Mouse (Mus musculus): Measurements from ENCODE around the gene Itgb2. TPM values are rescaled to one million over a fixed set of nuclear protein-coding genes. Genes with fewer than 3 reads are reported as not detected.

The Itgb2 gene
- polyA plus RNA-seq, 1 experiment from 2014 or later, result 1.3 TPM

DNA sequence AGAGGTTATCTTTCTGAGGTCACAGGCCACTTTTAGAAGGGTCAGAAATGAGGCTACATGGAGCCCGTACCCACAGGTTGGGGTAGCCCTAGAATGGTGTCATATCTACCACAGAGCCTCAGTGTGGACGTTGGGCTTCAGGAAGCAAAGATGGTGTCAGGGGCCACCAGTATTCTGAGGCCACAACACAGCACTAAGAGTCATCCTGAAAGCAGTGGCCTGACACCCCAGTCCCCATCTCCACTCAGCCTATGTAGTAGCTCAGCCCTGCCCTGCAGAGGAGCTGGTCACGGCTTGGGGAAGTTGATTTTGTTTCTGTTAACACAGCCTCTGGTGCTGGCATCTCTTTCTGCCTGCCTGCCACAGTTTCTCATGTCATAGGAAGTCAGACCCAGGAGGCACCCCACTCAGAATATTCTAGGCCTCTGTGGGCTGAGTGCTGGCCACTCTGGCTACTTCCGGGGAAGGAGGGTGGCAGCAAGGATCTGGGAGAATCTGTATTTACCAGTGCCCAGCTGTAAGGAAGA, 10.6 kb downstream of the Itgb2 start:
- no peaks in the 10 kb centered on the region for H3K9me3 ChIP-seq
- no peaks in the 10 kb centered on the region for H3K4me1 ChIP-seq
- H3K4me3 ChIP-seq, result no peak overlapping the region
- no peaks in the 10 kb centered on the region for H3K27me3 ChIP-seq (replicated peaks; ENCODE audit: low read depth, poor library complexity, severe bottlenecking)
- no peaks in the 10 kb centered on the region for H3K36me3 ChIP-seq (replicated peaks)
- H3K27ac ChIP-seq (replicated peaks), result no peak overlapping the region
- WGBS, result 81% methylated on average over 4 of the region's 4 CpGs
- no peak for DNase-seq (ENCODE audit: low spot score)

DNA sequence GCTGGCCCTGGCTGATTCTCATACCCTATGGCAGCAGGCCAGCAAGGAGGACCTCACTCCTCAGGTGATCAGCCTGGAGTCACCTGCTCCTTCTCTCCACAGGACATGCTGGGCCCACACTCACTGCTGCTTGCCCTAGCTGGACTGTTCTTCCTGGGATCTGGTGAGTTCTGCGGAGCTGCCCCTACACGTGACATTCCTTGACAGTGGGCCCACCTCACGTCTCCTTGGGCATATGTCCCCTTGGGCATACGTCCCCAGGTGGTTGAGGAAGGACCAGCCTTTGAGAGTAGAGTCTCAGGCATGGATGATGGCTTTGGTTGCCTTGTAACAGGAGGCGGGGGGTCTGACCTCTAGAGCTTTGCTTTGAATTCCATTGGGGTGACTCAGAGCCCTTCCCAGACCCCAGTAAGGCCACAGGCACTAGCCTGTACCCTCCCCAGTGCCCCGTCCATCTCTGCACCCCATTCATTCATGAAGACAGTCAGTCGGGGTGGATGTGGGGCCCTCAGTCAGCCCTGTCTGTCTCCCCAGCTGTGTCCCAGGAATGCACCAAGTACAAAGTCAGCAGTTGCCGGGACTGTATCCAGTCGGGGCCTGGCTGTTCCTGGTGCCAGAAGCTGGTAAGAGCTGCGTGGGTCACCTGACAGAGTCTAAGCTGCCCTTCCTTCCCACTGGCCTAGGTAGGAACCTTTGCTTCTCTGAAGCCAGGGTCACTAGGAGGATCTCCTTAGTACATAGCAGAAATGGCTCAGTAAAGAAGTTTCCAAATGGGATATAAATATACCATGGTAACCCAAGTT, 12.0 kb downstream of the Itgb2 start:
- no peak for DNase-seq (ENCODE audit: low spot score)
- H3K27me3 ChIP-seq (replicated peaks; ENCODE audit: low read depth, poor library complexity, severe bottlenecking), result no peaks in the 10 kb centered on the region

DNA sequence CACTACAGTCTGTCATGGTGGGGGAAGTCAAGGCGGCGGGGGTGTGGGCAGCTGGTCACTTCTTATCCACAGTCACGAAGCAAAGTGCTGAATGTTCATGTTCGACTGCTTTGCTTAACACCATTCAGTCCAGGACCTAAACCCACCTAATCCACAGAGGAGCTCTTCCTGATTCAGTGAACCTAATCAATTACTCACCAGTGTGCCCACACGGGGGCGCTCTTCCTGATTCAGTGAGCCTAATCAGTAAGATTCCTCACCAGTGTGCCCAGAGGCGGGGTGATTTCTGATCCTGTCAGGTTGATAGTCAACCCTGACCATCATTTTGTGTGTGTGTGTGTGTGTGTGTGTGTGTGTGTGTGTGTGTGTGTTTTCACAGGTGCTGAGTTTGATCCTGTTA, 13.2 kb downstream of the Itgb2 start:
- no peaks in the 10 kb centered on the region for H3K9me3 ChIP-seq
- no peaks in the 10 kb centered on the region for H3K27me3 ChIP-seq (replicated peaks; ENCODE audit: low read depth, poor library complexity, severe bottlenecking)
- WGBS, result 46% methylated on average over 7 of the region's 7 CpGs
- H3K27ac ChIP-seq (replicated peaks), result no peak overlapping the region
- H3K4me1 ChIP-seq, result no peaks in the 10 kb centered on the region
- peak; percentile 47 for DNase-seq (ENCODE audit: low spot score)
- no peak overlapping the region for H3K4me3 ChIP-seq
- H3K36me3 ChIP-seq (replicated peaks), result no peaks in the 10 kb centered on the region

More for the DNA sequence above, 12.0 kb downstream of the Itgb2 start:
- Histone ChIP-seq H3K36me3 (replicated peaks) (no peaks in the 10 kb centered on the region), H3K4me3 (no peak overlapping the region), H3K4me1 (no peaks in the 10 kb centered on the region), H3K27ac (replicated peaks) (no peak overlapping the region), H3K9me3 (no peaks in the 10 kb centered on the region)
- 83% methylated on average over 10 of the region's 10 CpGs for WGBS

DNA sequence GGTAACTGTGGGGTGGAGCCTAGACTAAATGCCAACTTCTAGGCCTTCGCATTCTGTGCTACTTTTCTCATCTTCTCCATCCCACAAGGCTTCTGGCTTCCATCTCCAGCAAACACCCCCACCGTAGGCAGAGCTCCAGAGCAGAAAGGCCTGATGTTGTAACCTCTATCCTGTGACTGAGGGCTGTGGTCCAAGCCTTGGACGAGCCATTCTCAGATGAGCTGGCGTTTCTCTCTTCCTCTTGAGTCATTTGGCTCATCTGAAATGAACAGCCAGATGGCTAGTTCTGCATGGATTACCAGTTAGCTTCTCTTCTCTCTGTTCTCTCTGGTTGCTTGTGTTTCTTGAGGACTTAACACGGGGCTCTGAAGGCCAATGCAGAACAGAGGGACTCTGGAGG, 14.9 kb downstream of the Itgb2 start:
- no peaks in the 10 kb centered on the region for H3K27me3 ChIP-seq (replicated peaks; ENCODE audit: low read depth, poor library complexity, severe bottlenecking)
- DNase-seq (ENCODE audit: low spot score), result no peak
- peaks cover 2% of the 10 kb centered on the region for H3K4me1 ChIP-seq
- no peak overlapping the region for H3K27ac ChIP-seq (replicated peaks)
- no peaks in the 10 kb centered on the region for H3K9me3 ChIP-seq
- WGBS, result 86% methylated on average over 5 of the region's 5 CpGs
- H3K4me3 ChIP-seq, result no peak overlapping the region
- no peaks in the 10 kb centered on the region for H3K36me3 ChIP-seq (replicated peaks)

DNA sequence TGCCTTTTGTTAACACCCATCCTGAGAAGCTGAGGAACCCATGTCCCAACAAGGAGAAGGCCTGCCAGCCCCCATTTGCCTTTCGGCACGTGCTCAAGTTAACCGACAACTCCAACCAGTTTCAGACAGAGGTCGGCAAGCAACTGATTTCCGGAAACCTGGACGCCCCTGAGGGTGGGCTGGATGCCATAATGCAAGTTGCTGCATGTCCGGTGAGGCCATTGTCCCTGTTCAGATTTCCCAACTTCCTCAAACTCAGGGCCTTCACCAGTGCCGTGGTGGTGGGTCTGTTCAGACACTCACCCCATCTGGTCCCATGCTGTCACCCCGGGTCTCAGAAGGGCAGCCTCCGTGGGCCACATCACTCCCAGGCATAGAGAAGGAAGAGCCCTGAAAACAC, 18.5 kb downstream of the Itgb2 start:
- H3K36me3 ChIP-seq (replicated peaks), result no peaks in the 10 kb centered on the region
- no peaks in the 10 kb centered on the region for H3K9me3 ChIP-seq
- peaks cover 8% of the 10 kb centered on the region for H3K4me1 ChIP-seq
- 84% methylated on average over 10 of the region's 10 CpGs for WGBS
- H3K27me3 ChIP-seq (replicated peaks; ENCODE audit: low read depth, poor library complexity, severe bottlenecking), result no peaks in the 10 kb centered on the region
- peak; percentile 25 for DNase-seq (ENCODE audit: low spot score)
- no peak overlapping the region for H3K4me3 ChIP-seq
- H3K27ac ChIP-seq (replicated peaks), result no peak overlapping the region

DNA sequence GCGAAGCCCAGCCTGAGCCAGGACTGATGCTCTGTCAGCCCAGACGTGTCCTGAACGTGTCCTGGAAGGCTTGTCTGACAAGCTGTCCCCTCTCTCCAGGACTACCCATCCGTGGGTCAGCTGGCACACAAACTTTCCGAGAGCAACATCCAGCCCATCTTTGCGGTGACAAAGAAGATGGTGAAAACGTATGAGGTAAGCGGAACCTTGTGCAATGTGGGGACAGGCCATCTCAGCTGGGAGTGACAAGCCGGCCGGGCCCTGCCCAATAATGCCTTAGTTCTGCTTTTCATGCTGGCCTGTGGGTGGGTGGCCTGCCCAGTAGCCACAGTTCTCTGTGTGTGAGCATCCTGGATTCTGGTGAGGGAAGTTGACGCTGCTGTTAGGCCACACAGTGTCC, 20.8 kb downstream of the Itgb2 start:
- Histone ChIP-seq H3K27me3 (replicated peaks; ENCODE audit: low read depth, poor library complexity, severe bottlenecking) (no peaks in the 10 kb centered on the region), H3K4me1 (peaks cover 8% of the 10 kb centered on the region), H3K36me3 (replicated peaks) (no peaks in the 10 kb centered on the region), H3K27ac (replicated peaks) (no peak overlapping the region), H3K4me3 (no peak overlapping the region), H3K9me3 (no peaks in the 10 kb centered on the region)
- no peak for DNase-seq (ENCODE audit: low spot score)
- 78% methylated on average over 11 of the region's 11 CpGs for WGBS

DNA sequence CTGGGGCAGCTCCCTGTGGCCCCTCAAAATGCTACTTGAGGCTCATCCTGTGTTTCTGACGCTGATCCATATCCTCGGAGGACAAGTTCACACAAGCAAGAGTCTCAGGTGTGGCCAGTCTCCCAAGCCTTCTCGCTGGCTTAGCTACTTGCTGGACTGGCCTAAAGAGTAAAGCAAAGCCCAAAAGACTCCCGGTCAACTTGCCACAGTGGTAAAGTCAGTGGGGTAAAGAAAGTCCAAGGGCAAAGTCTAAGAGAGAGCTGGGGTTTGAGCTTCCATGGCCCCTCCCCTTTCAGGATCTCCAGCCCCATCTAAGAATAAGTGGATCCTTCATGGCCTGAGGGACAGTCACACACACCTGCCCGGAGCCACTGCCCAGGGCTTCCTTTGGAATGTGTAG, 22.1 kb downstream of the Itgb2 start:
- Histone ChIP-seq H3K4me1 (peaks cover 8% of the 10 kb centered on the region), H3K4me3 (no peak overlapping the region), H3K27me3 (replicated peaks; ENCODE audit: low read depth, poor library complexity, severe bottlenecking) (no peaks in the 10 kb centered on the region), H3K27ac (replicated peaks) (no peak overlapping the region), H3K36me3 (replicated peaks) (no peaks in the 10 kb centered on the region), H3K9me3 (no peaks in the 10 kb centered on the region)
- no peak for DNase-seq (ENCODE audit: low spot score)
- 87% methylated on average over 5 of the region's 5 CpGs for WGBS

DNA sequence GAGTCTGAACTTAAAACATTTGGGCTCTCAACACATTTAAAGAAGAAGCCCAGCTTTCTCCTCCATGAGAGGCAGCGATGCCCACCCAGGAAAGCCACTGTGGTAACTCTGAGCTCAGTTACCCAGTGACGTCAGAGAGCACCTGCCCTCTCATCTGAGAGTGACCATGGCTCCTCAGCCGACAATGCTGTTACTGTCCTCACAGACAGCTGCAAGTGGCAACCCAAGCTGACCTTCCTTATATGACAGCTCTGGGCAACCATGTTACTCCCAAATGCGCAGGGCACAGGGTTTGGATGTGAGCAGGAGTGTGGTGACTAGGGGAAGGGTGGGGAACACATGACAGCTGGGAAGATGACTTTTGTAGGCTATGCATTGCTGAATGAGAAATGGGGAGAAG, 23.2 kb downstream of the Itgb2 start:
- WGBS, result 81% methylated on average over 4 of the region's 4 CpGs
- H3K36me3 ChIP-seq (replicated peaks), result no peaks in the 10 kb centered on the region
- H3K9me3 ChIP-seq, result no peaks in the 10 kb centered on the region
- H3K4me3 ChIP-seq, result no peak overlapping the region
- H3K27me3 ChIP-seq (replicated peaks; ENCODE audit: low read depth, poor library complexity, severe bottlenecking), result no peaks in the 10 kb centered on the region
- DNase-seq (ENCODE audit: low spot score), result no peak
- H3K4me1 ChIP-seq, result peaks cover 8% of the 10 kb centered on the region
- no peak overlapping the region for H3K27ac ChIP-seq (replicated peaks)

DNA sequence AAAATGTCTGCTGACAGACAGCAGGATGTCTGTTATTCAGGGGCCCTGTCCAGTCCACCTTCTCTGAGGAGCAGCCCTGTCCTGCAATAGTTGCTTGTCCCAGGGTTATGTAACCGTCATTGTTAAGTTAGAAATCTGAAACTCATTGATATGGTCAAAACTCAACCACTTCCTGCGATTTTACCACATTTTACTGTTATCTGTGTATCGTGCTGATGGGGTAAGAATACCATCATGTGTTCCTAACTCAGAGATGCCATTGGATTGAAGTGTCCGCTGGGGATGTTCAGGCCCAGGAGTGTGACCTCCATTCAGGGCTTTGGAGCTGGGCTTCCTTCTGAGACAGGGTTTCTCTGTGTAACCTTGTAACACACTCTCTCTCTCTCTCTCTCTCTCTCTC, 24.9 kb downstream of the Itgb2 start:
- no peaks in the 10 kb centered on the region for H3K36me3 ChIP-seq (replicated peaks)
- no peaks in the 10 kb centered on the region for H3K27me3 ChIP-seq (replicated peaks; ENCODE audit: low read depth, poor library complexity, severe bottlenecking)
- no peak for DNase-seq (ENCODE audit: low spot score)
- H3K9me3 ChIP-seq, result no peaks in the 10 kb centered on the region
- no peak overlapping the region for H3K27ac ChIP-seq (replicated peaks)
- H3K4me3 ChIP-seq, result no peak overlapping the region
- 87% methylated on average over 4 of the region's 4 CpGs for WGBS
- peaks cover 5% of the 10 kb centered on the region for H3K4me1 ChIP-seq

DNA sequence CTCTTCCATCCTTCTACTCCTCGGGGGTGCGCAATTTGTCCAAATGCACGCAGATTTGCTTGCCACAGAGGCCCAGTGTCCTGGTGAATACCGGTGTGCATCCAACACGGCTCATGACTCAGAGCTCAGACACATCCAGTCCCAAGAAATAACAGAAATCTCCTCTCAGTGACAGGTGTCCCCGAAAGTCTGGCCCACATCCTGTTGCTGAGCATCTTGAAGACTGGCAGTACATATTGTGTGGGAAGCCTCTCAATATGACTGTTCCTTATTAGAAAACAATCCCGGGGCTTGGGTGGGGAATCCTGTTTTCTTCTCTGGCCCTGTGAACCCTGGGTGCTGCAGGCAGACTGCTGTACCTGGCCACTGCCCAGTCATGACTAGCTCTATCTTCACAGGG, 26.6 kb downstream of the Itgb2 start:
- Histone ChIP-seq H3K4me3 (no peak overlapping the region), H3K36me3 (replicated peaks) (no peaks in the 10 kb centered on the region), H3K9me3 (no peaks in the 10 kb centered on the region), H3K27me3 (replicated peaks; ENCODE audit: low read depth, poor library complexity, severe bottlenecking) (no peaks in the 10 kb centered on the region), H3K27ac (replicated peaks) (no peak overlapping the region), H3K4me1 (no peaks in the 10 kb centered on the region)
- 91% methylated on average over 7 of the region's 7 CpGs for WGBS
- no peak for DNase-seq (ENCODE audit: low spot score)

DNA sequence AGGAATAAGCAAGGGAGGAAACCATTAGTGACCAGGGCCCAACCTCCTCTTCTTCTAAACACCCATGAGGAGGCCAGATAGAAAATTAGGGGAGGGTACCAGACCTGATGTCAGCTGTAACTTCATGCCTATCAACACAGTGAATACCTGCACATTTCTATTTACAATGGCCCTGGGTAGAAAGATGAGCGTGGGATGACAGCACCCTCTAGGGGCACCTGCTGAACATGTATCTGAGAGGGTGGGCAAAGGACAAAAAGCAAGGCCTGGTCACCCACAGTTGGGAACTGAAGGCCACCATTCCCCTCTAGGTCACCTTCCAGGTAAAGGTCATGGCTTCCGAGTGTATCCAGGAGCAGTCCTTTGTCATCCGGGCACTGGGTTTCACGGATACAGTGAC, 27.6 kb downstream of the Itgb2 start:
- Histone ChIP-seq H3K4me3 (no peak overlapping the region), H3K4me1 (no peaks in the 10 kb centered on the region), H3K36me3 (replicated peaks) (no peaks in the 10 kb centered on the region), H3K27me3 (replicated peaks; ENCODE audit: low read depth, poor library complexity, severe bottlenecking) (no peaks in the 10 kb centered on the region), H3K27ac (replicated peaks) (no peak overlapping the region), H3K9me3 (no peaks in the 10 kb centered on the region)
- WGBS, result 85% methylated on average over 4 of the region's 4 CpGs
- no peak for DNase-seq (ENCODE audit: low spot score)

DNA sequence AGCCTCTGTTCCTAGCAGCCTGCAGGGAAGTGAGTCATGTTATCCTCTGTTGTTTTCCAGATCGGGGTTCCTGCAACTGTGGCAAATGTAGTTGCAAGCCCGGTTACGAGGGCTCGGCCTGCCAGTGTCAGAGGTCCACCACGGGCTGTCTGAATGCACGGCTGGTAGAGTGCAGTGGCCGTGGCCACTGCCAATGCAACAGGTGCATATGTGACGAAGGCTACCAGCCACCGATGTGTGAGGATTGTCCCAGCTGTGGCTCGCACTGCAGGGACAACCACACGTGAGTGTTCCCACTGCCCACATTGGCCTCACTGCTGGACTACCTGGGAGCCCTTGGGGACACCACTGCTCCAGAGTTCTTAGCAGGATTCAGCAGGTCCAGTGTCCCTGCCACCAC, 30.0 kb downstream of the Itgb2 start:
- DNase-seq (ENCODE audit: low spot score), result no peak
- H3K4me3 ChIP-seq, result no peak overlapping the region
- H3K9me3 ChIP-seq, result no peaks in the 10 kb centered on the region
- no peak overlapping the region for H3K27ac ChIP-seq (replicated peaks)
- no peaks in the 10 kb centered on the region for H3K27me3 ChIP-seq (replicated peaks; ENCODE audit: low read depth, poor library complexity, severe bottlenecking)
- WGBS, result 87% methylated on average over 11 of the region's 11 CpGs
- H3K4me1 ChIP-seq, result no peaks in the 10 kb centered on the region
- no peaks in the 10 kb centered on the region for H3K36me3 ChIP-seq (replicated peaks)

DNA sequence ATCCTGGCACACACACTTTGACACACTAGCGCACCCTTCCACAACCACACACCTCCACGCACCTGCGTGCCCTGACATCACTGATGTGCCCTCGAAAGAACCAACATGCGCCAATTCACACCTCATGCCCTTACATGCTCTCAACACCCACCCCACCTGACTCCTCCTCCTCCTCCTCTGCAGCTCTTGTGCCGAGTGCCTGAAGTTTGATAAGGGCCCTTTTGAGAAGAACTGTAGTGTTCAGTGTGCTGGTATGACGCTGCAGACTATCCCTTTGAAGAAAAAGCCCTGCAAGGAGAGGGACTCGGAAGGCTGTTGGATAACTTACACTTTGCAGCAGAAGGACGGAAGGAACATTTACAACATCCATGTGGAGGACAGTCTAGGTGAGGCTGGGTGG, 30.8 kb downstream of the Itgb2 start:
- Histone ChIP-seq H3K4me3 (no peak overlapping the region), H3K27me3 (replicated peaks; ENCODE audit: low read depth, poor library complexity, severe bottlenecking) (no peaks in the 10 kb centered on the region), H3K4me1 (no peaks in the 10 kb centered on the region), H3K36me3 (replicated peaks) (no peaks in the 10 kb centered on the region), H3K27ac (replicated peaks) (no peak overlapping the region), H3K9me3 (no peaks in the 10 kb centered on the region)
- DNase-seq (ENCODE audit: low spot score), result no peak
- WGBS, result 90% methylated on average over 9 of the region's 9 CpGs

All from embryonic facial prominence, embryonic 10.5 days (tissue).